Mouse (Mus musculus) thymus, postnatal 0 days (tissue): Measurements from ENCODE around the gene Phpt1. TPM values are rescaled to one million over a fixed set of nuclear protein-coding genes. Genes with fewer than 3 reads are reported as not detected.

Experiments used
- DNase-seq: peaks from one replicate; pipeline ENCODE4 v3.0.0-alpha.2; 2015; ENCODE audit warnings: low spot score
- polyA plus RNA-seq: library from polyadenylated mRNA; unstranded; fragments of >200 nt; fragmentation: Nextera tagmentation; extraction: Ambion mirVana; gene quantifications from 2 replicates; pipeline ENCODE4 v1.2.1, GENCODE M21; 2015

Phpt1 gene
- polyA plus RNA-seq, 1 experiment from 2014 or later, result 191 TPM

DNA sequence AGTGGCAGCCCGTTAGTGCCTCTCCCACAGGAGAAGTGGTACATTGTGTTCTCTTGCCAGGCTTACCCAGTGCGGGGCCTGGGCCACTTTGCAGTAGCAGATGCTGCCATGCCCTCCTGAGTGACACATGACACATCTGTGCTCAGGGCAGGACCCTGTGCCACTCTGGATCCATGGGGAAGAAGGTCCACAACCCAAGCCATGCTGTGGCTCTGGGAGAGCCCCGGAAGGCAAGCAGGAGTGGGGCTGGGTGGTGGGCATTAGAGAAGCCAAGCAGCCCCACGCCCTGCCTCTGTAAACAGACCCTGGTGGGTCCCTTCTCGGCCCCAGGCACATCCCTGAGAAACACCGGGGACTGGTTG, 8.1 kb upstream of the Phpt1 start:
- no peak for DNase-seq

DNA sequence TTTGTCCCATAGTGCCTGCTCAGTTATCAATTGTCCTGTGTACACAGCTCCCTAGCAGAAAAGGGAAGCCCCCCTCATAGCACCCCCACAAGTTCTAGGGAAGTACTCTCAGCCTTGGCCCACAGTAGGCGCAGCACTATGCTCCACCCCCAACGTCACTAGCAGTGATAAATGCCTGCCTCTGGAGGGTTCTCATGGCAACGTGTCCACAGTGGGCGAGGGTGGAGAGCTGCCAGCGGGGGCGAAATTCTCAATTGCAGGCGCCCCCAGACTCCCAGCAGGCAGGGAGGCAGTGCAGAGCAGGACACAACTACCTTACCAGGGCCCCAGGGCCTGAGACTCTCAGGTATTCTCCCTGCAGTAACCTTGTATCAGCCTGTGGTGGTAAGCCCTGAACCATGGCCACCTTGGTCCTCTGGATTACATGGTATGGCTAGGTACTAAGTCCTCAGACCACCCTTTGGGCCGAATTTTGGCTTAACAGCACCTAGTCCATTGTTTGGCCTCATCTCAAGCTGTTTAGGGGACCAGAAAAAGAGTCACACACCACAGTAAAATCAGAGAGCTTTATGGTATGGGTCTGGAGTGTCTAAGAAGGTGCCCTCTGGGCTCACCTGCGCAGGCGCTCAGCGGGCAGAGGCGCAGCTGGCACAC, 7.6 kb upstream of the Phpt1 start:
- DNase-seq, result peak; percentile 13

DNA sequence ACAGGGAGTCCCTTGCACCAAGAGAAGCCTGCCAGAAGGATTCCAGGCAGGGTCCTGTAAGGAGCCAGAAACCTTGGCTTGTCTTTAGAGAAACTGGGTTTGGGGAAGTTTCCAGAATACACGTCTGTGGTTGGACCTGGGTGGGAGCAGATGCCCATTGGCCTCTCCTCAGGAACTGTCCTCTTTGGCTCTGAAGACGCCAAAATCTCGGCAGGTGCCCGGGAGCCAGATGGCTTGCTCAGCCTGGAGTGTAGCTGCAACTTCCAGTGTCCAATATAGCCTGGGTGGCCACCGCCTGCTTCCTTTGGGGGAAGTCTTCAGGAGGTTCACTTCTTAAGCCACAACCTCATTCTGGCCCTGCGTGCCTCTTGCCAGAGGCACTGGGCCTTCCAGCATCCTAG, 6.9 kb upstream of the Phpt1 start:
- DNase-seq, result no peak

DNA sequence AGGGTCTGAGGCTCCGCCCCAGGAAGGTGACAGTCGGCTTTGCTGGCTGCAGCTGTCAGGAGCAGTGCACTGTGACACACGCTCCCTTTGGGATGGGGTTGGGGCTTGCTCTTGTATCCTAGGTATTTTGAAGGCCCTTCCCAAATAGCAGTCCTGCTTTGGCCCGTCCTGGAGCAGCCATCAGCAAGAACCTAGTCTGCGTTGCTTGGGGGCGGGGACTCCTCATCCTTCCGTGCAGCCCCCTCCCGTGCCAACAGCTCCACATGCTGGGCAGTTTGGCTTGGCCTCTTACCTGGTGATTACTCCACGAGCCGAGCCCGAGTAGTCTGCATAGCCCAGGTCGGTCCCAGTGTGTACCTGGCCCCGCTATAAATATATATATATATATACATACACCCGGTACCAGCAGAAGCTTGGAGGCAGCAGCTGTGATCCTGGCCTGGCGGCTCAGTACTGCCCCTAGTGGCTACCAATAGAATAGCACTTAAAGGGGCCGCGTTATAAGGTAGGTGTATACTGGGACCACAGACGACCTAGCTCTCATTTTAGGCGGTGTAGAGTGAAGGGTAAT, 6.4 kb upstream of the Phpt1 start, which contains the start of gene Ajm1:
Ajm1 (minus strand) TSS at position 464 of the 571 bp plus-strand sequence.
- DNase-seq, result peak; percentile 84

DNA sequence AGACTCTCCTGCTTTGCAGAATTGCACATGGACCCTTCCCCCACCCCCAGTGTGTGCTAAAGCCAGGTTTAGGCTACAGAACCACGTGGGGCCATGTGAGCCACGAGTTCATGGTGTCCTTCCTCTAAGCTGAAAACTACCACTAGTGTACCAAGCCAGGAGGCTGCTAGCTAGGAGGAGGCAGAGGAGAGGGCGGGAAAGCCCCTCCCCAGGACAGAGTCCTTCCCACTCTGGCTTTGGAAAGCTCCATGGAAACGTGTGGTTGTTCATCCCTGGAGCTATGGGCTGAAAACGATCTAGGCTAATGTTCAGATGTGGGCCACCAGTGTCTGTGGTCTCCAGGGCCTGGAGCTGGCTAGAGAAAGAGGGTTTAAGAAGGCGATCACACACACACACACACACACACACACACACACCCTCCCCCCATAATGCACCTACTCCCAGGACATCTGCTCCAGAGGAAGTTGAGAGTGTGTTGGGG, 5.6 kb upstream of the Phpt1 start:
- DNase-seq, result no peak

DNA sequence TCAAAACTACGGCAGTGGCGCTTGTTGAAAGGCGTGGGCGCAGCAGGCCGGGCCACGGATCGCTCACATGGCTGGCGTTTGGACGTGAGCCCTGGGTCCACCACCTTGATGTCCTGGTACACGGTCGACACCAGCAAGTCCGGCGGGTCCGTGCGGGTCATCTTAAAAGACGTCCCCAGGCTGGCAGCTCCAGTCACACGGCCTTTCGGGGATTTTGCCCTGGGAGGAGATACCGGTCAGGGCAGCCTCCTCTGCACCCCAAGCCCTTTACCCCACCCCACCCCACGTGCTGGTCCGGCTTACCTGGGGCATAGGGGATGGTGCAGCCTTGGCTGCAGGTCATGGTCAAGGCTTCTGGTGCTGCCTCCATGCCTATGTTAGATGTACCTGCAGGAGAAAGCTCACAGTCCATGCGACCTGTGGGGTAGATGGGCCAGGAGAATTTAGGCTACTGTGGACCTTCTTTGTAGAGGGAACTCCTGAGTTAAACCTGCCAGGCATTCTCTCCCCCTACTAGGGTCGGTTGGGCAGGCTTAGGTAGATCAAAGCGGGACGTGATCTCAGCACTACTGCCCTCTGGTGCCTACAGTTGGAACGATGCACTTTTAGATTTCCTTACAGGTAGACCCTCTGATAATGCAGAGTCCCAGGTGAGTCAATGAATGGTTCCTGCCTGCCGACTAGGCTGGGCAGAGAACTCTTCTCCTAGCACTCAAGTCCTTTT, 4.9 kb upstream of the Phpt1 start:
- DNase-seq, result peak; percentile 69

DNA sequence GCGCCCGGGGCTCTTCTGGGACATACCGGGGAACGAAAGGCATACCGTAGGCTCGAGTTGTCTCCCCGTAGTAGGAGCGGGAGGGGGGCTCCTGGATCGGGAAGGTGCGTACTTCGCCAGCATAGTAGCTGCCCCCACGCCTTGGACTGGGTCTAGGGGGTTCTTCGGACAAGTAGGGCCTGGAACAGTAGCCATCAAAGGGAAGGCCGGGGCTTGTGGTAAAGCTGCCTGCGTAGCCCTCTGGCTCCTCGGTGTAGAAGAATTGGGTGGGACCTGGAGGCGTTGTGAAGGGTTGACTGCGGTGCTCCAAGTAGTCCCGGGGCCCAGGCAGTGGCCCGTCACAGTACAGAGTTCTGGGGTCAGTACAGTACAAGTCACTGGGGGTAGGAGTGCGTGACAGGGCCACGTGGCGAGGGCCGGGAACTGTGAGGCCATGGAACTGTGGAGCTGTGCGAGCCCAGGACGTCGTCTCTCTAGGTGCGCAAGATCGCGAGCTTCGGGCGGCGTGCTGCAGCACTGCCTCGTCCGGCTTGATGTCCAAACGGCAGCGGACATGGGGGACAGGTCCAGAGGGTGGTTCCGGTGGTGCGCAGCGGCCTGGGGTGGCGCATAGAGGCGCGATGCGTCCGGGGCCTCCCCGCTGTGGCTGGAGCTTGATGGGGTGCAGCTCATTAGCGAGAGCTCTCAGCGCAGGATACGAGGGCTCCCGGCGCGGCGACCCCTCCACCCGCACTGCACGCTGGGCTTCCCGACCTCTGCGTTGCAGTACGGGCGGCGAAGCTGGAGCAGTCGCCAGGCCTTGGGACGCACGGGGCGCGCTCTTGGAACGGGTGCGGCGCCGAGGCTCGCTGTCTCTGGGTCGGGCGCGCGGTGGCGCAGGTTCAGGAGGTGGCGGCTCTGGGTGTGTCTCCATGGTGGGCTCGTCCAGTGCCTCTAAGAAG, 4.0 kb upstream of the Phpt1 start:
- peak; percentile 12 for DNase-seq

DNA sequence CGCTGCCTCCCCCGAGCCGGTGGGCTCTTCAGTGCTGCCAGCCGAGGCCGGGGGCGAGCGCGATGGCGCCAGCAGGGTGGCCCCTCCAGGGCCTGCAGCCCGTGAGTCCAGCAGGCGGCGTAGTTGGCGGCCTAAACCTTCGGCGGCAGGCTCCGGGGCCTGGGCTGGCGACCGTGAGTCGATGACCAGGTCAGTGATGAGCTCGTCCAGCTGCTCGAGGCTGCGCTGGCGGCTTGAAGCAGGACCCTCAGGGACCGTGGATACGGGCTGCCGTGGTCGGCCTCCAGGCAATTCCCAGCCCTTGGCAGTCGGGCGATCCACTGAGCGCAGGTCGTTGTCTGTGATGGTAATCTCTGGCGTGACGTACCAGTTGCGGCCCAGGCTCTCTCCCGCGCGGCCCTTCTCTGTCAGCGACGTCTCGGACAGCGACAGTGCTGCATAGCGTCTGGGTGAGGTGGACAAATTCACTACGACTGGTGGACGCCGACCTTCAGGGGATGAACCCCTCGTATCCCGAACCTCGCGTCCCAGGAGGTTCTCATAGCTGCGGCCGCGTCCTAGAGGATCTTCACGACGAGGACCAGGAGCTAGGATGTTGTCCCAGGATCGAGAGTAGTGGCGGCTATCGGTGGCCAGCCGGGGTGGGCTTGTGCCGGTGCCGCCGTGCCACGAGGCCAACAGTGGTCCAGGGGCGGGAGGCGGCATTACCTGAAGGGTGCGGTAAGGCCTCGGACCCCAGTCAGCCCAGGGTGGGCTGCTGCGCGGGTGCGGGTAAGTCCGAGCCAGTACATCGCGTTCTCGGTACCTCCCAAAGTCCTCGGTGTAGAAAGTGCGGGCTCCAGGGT, 3.1 kb upstream of the Phpt1 start:
- DNase-seq, result no peak

DNA sequence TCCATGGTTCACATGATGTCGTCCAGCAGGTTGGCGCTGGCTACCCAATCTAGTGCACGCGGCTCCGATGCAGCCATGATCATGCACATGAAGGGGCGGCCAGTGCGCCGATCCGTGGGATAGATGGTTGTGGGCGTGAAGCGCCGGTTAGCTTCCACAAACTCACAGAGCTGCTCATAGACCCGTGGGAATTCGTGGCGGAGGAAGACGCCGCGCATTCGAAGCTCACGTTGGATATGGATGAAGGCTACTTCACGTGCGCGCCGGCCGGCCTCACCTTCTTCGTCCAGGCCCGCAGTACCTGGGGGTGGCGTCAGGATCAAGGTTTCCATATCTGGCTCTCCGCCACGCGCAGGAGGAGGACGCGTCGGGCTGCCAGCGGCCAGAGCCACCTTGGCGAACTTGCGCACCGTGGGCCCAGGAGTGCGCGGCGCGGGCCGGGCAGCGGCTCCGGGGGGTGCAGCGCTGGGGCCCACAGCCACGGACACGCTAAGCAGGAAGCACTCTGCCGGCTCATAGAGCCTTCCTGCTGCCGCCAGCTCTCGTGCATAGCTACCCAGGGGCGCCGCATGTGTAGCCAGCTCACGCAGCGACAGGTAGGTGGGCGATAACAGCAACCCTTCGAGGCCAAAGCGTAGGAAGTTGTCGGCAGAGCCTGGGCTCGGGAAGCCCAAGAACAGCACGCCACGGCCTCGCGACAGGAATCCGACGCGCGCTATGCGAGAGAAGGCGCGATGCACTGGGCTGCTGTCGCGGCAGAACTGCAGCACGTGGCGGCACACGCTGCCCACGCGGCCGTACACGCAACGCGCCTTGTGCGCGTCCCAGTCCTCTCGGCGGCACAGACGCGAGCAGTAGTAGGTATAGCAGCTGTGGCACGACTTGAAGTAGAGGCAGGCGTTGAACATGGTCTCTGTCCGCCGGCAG, 2.2 kb upstream of the Phpt1 start:
- DNase-seq, result peak; percentile 34

DNA sequence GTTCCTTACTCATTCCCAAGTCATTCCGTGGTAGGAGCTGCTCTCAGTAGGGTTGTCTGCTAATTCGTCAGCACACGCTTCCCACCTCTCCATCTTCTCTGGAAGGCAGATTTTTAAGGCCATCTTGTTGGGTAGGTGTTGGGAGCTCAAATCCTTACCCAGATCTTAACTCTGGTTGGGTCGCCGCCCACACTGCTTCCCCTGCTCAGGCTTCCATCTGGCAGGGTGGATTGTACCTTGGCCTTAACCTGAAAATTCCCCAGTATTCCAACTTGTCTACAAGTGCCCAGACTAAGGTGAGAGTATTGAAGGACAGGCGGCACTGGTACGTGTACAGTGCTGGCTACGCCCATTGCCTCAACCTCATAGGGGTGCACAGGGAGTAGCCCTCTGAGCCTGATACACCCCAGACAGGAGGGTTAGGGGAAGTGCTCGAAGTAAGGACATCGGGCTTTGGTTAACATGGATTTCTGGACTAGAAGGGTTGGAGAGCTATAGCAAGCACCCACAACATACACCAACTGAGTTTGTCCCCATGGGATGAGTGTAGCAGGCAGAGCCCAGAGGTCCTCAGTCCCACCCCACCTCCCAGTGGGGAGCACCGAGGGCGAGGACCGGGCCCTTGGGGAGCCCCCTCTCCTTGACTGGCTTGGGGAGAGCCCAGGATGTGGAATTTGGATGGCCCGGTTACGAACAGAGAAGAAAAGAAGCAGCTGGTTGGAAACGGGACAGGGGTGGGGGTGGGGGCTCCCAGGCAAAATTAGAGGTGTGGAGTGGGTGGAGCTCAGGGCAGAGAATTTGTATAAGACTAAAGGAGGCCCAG, 1.2 kb upstream of the Phpt1 start:
- no peak for DNase-seq

DNA sequence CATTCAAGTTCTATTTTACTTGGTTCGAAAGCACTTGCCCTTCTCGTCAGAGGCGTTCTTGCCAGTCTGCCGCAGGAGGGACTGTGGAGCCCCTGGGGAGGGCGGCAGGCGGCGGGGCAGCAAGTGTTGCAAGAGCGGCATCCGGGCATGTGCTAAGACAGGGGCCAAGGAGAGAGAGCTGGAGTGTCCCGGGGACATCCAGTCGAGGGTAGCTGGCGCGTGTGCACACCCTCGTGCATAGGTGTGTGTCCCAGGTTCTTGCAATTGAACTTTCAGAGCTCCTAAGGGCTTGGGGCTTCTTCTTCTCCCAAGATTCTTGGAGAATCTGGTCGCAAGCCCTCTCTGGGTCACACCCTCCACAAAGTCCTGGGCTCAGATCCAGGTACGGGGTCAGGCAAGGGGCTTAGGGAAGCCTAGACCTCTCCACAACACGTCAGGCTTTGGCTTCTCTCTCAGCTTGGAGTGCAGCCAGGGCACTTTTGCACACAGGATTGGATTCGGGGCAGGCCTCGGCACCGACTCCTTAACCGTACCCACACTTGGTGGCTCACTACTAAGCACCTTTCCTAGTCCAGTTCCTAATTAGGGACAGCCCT, 506 bp upstream of the Phpt1 start:
- DNase-seq, result peak; percentile 70

DNA sequence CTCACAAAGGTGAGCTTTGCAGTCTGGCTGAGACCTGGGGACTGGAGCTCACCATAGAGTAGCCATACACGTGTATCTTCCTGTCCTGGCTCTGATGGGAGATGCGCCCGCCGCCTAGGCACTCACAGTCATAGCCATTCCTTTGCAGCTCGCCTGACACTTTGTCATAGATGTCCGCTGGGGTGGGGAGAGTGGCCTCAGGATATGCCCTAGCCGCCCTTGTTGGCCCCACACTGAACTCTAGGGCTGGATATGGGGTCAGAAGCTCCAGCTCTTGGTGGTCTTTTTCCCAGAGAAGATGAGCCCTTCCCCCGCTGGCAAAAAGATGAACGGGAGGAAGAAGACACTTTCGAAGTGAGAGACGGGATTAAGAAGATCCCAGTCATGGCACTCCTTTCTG, 888 bp downstream of the Phpt1 start:
- DNase-seq, result no peak

DNA sequence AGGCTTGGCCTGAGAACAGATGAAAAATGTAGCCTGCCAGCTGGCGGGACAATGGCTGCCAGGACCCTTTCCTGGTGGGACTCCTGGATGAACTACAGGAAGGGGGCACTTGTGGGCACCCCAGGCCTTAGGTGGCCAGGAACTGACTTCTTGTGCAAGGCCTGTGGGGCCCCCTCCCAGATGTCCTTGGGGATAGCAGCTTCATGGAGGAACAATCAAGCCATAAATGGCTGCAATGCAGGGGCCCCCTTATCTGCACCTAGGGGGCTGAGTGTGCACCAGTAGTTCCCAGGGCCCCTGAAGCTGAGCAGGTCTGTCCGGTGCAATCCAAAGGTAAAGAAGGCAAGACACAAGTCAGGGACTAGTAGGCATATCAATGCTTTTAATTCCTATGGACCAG, 2.0 kb downstream of the Phpt1 start:
- DNase-seq, result no peak

DNA sequence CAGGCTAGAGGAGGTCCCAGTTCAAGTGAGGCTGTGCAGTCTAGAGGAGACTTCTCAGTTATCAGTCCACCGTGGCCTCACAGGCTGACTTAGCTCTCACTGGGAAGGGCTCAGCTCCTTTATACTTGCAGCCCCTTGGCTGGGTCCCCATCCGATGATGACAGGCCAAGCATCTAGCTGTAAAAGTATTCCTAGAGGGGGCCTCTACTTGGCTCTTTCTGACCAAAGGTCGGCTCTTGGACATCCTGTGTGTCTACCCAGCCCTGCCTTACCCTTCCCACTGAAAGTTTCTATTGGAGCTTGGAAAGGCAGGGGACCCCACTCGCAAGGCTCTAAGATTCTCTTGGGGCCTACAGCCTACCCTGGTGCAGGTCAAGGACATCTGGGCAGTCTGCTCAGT, 3.8 kb downstream of the Phpt1 start:
- DNase-seq, result no peak

DNA sequence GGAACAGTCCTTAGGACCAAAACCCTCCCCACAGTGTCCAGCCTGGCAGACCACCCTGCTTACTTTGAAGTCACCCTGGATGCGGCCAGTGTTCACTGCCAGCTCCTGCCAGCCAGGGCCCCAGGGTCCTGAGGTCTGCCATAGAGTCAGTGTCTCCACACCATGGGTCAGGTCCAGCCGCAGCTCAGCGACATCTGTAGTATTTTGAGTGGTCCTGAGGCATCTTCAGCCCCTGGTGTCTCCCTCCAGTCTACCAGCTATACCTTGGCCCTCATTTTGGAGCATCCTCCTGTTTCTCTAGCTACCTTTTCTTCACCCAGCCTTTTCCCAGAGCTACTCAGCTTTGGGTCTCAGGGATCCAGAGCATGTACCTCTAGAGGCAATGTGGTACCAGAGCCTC, 5.7 kb downstream of the Phpt1 start:
- no peak for DNase-seq

DNA sequence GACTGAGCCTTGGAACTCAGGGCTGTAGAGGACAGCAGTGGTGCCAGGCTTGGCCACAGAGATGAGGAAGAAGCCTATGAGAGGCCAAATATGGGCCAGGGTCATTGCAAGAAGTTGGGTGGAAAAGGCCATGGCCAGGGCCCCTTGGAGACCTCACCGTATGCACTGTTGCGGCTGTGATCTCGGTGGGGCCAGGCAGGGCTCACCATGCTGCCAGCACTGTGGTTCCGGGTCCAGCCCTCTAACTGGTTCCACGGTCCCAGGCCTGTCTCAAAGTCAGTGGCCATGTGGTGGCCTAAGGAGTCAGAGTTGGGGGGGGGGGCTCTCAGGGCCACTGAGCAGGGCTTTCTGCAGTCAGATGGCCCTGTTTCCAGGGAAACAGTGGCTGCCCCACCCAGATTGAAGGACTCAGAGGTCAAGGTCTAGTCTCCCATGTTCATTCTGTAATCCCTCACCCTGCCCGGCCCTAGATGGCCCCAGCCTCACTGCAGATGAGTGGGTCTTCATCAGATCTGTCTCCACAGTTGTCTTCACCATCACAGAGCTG, 6.5 kb downstream of the Phpt1 start:
- no peak for DNase-seq

DNA sequence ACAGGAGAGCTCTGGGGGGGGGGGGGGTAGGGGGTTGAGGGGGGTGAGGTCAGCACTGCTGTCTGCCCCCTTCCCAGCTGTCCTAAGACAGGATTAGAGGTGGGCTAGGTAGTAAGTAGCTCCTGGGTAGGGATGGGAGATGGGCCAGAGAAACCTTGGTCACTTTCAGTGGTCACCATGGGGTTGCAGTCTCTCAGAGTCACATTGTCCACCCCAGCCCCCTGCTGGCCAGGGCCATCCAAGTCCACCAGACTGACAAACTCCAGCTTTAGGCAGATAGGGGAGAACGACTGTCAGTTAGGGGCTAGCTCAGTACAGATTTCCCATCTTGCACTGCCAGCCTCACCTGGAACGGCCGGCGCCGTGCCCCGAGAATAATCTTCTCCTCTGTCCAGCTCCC, 8.5 kb downstream of the Phpt1 start:
- no peak for DNase-seq

DNA sequence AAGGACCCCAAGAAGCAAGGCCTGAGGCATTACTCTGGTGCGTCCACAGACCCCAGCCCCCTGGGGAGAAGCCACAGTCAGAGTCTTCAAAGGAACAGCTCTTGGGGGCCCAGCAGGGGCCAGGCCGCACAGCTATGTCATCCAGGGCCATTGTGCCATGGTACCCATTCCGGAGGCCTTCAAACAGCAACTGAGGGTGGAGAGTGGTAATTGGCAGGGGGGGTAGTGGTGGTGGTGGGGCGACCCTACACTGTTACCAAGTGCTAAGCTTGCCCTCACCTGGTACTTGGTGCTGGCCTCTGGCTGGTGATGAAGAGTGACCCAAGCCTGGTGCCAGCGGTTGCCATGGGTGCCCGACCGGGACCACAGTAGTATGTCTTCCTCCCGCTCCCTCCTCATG, 9.3 kb downstream of the Phpt1 start:
- DNase-seq, result no peak
